Comparison of ENCODE assay signal across 8 mouse cellular contexts in the genomic region with DNA sequence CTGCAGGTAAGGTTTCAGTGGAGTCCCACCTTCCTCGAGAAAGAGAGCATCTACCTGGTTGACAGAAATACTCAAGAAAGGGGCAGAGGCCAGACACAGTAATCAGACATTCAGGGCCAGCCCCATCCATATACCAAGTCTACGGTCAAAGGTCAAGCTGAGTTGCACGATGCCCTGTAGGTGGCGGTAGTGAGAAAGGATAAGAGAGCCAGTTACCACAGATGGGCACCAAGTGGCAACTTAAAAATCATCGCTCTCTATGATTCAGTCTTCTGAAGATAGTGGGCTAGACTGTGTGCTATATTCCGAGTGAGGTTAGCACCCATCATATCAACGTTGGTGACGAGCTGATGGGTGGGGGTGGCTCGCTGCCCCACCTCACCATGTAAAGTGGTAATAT. TPM values are rescaled to one million over a fixed set of nuclear protein-coding genes. Genes with fewer than 3 reads are reported as not detected.
DNase-seq lines count a peak whose midpoint lies in the region; ATAC-seq and TF ChIP-seq lines count a peak whose summit lies in the region.

No protein-coding gene starts in this region.

- ATAC-seq in CD4-positive, CD25-positive, alpha-beta regulatory T cell, adult 4 months, result no peak
- no peak for ATAC-seq in limb, embryonic 11.5 days (ENCODE audit: insufficient number of reproducible peaks, low FRiP score, low TSS enrichment, low read depth)
- peak; percentile 27; the same call in 1 of the 2 replicates for ATAC-seq in liver, embryonic 12.5 days

- no peaks in the 10 kb centered on the region for H3K4me1 ChIP-seq in limb, embryonic 11.5 days (ENCODE audit: control insufficient read depth, insufficient read depth, low read length)
- no peaks in the 10 kb centered on the region for H3K4me1 ChIP-seq in limb, embryonic 10.5 days
- no peaks in the 10 kb centered on the region for H3K4me1 ChIP-seq in liver, embryonic 12.5 days
- H3K4me1 ChIP-seq in spleen, adult 2 months (ENCODE audit: control insufficient read depth, insufficient read depth, insufficient read length), result no peaks in the 10 kb centered on the region

- H3K9ac ChIP-seq in limb, embryonic 11.5 days (ENCODE audit: low read length), result no peak overlapping the region
- no peak overlapping the region for H3K9ac ChIP-seq in liver, embryonic 12.5 days

- TF ChIP-seq POLR2A in spleen, adult 2 months (IDR thresholded peaks at IDR 0.05; ENCODE audit: low read depth, low read length), result no peak

- WGBS in limb, embryonic 11.5 days, result 62% methylated on average over 9 of the region's 9 CpGs
- 68% methylated on average over 9 of the region's 9 CpGs for WGBS in limb, embryonic 10.5 days
- 44% methylated on average over 9 of the region's 9 CpGs for WGBS in liver, embryonic 12.5 days (ENCODE audit: insufficient replicate concordance)
- 69% methylated on average over 9 of the region's 9 CpGs for WGBS in spleen, adult 2 months

- H3K27me3 ChIP-seq in limb, embryonic 11.5 days (ENCODE audit: control insufficient read depth, insufficient read depth, low read length), result no peaks in the 10 kb centered on the region
- H3K27me3 ChIP-seq in limb, embryonic 10.5 days (ENCODE audit: low read depth, poor library complexity, severe bottlenecking), result no peaks in the 10 kb centered on the region
- no peaks in the 10 kb centered on the region for H3K27me3 ChIP-seq in liver, embryonic 12.5 days (replicated peaks)
- H3K27me3 ChIP-seq in spleen, adult 2 months (ENCODE audit: control insufficient read depth, insufficient read depth, low read length), result no peaks in the 10 kb centered on the region

- H3K4me2 ChIP-seq in limb, embryonic 11.5 days (ENCODE audit: low read depth, severe bottlenecking), result no peak overlapping the region
- no peak overlapping the region for H3K4me2 ChIP-seq in liver, embryonic 12.5 days

- no peaks in the 10 kb centered on the region for H3K9me3 ChIP-seq in limb, embryonic 11.5 days (ENCODE audit: control insufficient read depth, low read length)
- no peaks in the 10 kb centered on the region for H3K9me3 ChIP-seq in limb, embryonic 10.5 days (replicated peaks)
- H3K9me3 ChIP-seq in liver, embryonic 12.5 days (replicated peaks), result no peaks in the 10 kb centered on the region

- H3K36me3 ChIP-seq in limb, embryonic 11.5 days (ENCODE audit: control insufficient read depth, insufficient read depth, low read length), result no peaks in the 10 kb centered on the region
- no peaks in the 10 kb centered on the region for H3K36me3 ChIP-seq in limb, embryonic 10.5 days
- no peaks in the 10 kb centered on the region for H3K36me3 ChIP-seq in liver, embryonic 12.5 days
- H3K36me3 ChIP-seq in spleen, adult 2 months (ENCODE audit: control insufficient read depth, insufficient read depth, low read length), result no peaks in the 10 kb centered on the region

- H3K4me3 ChIP-seq in limb, embryonic 11.5 days (ENCODE audit: low read depth, low read length), result no peak overlapping the region
- H3K4me3 ChIP-seq in limb, embryonic 10.5 days, result no peak overlapping the region
- no peak overlapping the region for H3K4me3 ChIP-seq in liver, embryonic 12.5 days
- no peak overlapping the region for H3K4me3 ChIP-seq in spleen, adult 2 months (ENCODE audit: extremely low read depth, insufficient read depth, insufficient read length)

- peak; percentile 43; the same call in 1 of the 2 replicates for TF ChIP-seq CTCF in spleen, adult 2 months (IDR thresholded peaks at IDR 0.05; ENCODE audit: extremely low read depth, insufficient read depth, insufficient read length, insufficient replicate concordance)

- peak; percentile 72 for DNase-seq in CD4-positive, CD25-positive, alpha-beta regulatory T cell, adult 2 months (ENCODE audit: low read depth, low spot score)
- peak; percentile 52 for DNase-seq in limb, embryonic 11.5 days (ENCODE audit: low spot score)
- no peak for DNase-seq in limb, embryonic 10.5 days (ENCODE audit: low spot score)
- DNase-seq in cerebellum, postnatal 36 days, result peak; percentile 21 to 25
- peak; percentile 7 to 50 for DNase-seq in spleen, adult 2 months (ENCODE audit: low read depth in 1 of 2, low spot score in 2 of 2)
- no peak for DNase-seq in gastrocnemius, adult 18-20 months (ENCODE audit: low spot score)

- no peak overlapping the region for H3K27ac ChIP-seq in limb, embryonic 11.5 days (replicated peaks; ENCODE audit: low read depth, low read length)
- no peak overlapping the region for H3K27ac ChIP-seq in limb, embryonic 10.5 days
- H3K27ac ChIP-seq in liver, embryonic 12.5 days, result no peak overlapping the region
- H3K27ac ChIP-seq in spleen, adult 2 months (ENCODE audit: insufficient read depth, low read length), result no peak overlapping the region

RNA-seq across cellular contexts. Expression of a gene that starts 32.5 kb away (rescaled TPM):
- polyA plus RNA-seq in CD4-positive, CD25-positive, alpha-beta regulatory T cell, adult 4 months (2017; shearing (Covaris generic)), result 10 to 100 TPM; 42.7 to 46.5 TPM
- polyA plus RNA-seq in limb, embryonic 11.5 days (2014; fragmentation: Nextera tagmentation; extraction: Ambion mirVana), result 98.6 and 104 TPM in 2 replicates
- 98.1 and 103 TPM in 2 replicates for polyA plus RNA-seq in limb, embryonic 10.5 days (2016; fragmentation: Nextera tagmentation; extraction: Ambion mirVana)
- polyA plus RNA-seq in liver, embryonic 12.5 days (2016; fragmentation: Nextera tagmentation; extraction: Ambion mirVana), result 55.9 and 58.8 TPM in 2 replicates
- polyA plus RNA-seq in spleen, adult 2 months (2012; rRNA removed), result 14.6 and 18.8 TPM in 2 replicates
- under 1 TPM; 0.68 to 1.00 TPM for total RNA-seq in gastrocnemius, adult 18-20 months (2021)

RNA-seq across cellular contexts. Expression of a gene that starts 43.3 kb away (rescaled TPM):
- not detected for polyA plus RNA-seq in CD4-positive, CD25-positive, alpha-beta regulatory T cell, adult 4 months (2017; shearing (Covaris generic))
- 0.35 and 0.67 TPM in 2 replicates for polyA plus RNA-seq in limb, embryonic 11.5 days (2014; fragmentation: Nextera tagmentation; extraction: Ambion mirVana)
- polyA plus RNA-seq in limb, embryonic 10.5 days (2016; fragmentation: Nextera tagmentation; extraction: Ambion mirVana), result 1.1 and 3.7 TPM in 2 replicates
- polyA plus RNA-seq in liver, embryonic 12.5 days (2016; fragmentation: Nextera tagmentation; extraction: Ambion mirVana), result 68.2 and 69.9 TPM in 2 replicates
- polyA plus RNA-seq in spleen, adult 2 months (2012; rRNA removed), result 11.6 and 12.0 TPM in 2 replicates
- total RNA-seq in gastrocnemius, adult 18-20 months (2021), result 1 to 10 TPM; 1.0 to 1.7 TPM

Comparison
In these comparisons a context has a peak if more than half of its experiments do, and no peak if none do; other contexts are left out.
1. DNase-seq: peak in CD4-positive, CD25-positive, alpha-beta regulatory T cell, adult 2 months (single experiment), limb, embryonic 11.5 days (single experiment), cerebellum, postnatal 36 days (2 of 2) and spleen, adult 2 months (2 of 2); none in limb, embryonic 10.5 days (single experiment) and gastrocnemius, adult 18-20 months (single experiment).